Mouse (Mus musculus) forebrain, embryonic 16.5 days (tissue): ENCODE data around the gene Gm38392. TPM values are rescaled to one million over a fixed set of nuclear protein-coding genes. Genes with fewer than 3 reads are reported as not detected.
"Not testable (repeated sequence)": the region's sequence is repeated elsewhere in the genome, so short reads cannot be mapped to it uniquely, and the experiment has no call there.

Source experiments
- ATAC-seq: fragments of 200-750 bp; cut with Nextera tagmentation; 2 replicates; pipeline ENCODE4 v1.8.0; 2017; ENCODE audit warnings: mild to moderate bottlenecking, moderate library complexity
- H3K27ac ChIP-seq: fragments of 300-500 bp; sonication (generic); 2 replicates; pipeline ENCODE4 v1.5.1; 2014; ENCODE audit warnings: low read length, control low read depth
- H3K27me3 ChIP-seq: fragments of 300-500 bp; sonication (generic); replicated peaks from 2 replicates; pipeline ENCODE4 v1.6.1; 2014; ENCODE audit warnings: low read length; ENCODE audit not compliant: control insufficient read depth, insufficient read depth
- H3K36me3 ChIP-seq: fragments of 300-500 bp; sonication (generic); 2 replicates; pipeline ENCODE4 v1.6.1; 2014; ENCODE audit not compliant: control insufficient read depth, insufficient read depth
- H3K4me1 ChIP-seq: fragments of 300-500 bp; sonication (generic); replicated peaks from 2 replicates; pipeline ENCODE4 v1.6.1; 2014; ENCODE audit warnings: low read length; ENCODE audit not compliant: control insufficient read depth, insufficient read depth
- H3K4me2 ChIP-seq: fragments of 300-500 bp; sonication (generic); 2 replicates; pipeline ENCODE4 v1.6.1; 2014; ENCODE audit warnings: mild to moderate bottlenecking, low read length, control low read depth
- H3K4me3 ChIP-seq: fragments of 300-500 bp; sonication (generic); replicated peaks from 2 replicates; pipeline ENCODE4 v1.5.1; 2014; ENCODE audit warnings: mild to moderate bottlenecking, low read length, control low read depth
- H3K9ac ChIP-seq: fragments of 300-500 bp; sonication (generic); replicated peaks from 2 replicates; pipeline ENCODE4 v1.6.1; 2014; ENCODE audit warnings: low read depth, low read length, control low read depth
- H3K9me3 ChIP-seq: fragments of 300-500 bp; sonication (generic); 2 replicates; pipeline ENCODE4 v1.6.1; 2016; ENCODE audit warnings: low read length; ENCODE audit not compliant: control insufficient read depth
- WGBS: fragments of 180-500 bp; shearing (Covaris S2); extraction: QIAGEN DNeasy Blood & Tissue Kit; methylation state at CpG from one replicate; pipeline ENCODE4 v1.1.7; 2014; 5-methylcytosine and 5-hydroxymethylcytosine counted together
- polyA plus RNA-seq: library from polyadenylated mRNA; unstranded; fragments of >200 nt; fragmentation: Nextera tagmentation; extraction: Ambion mirVana; gene quantifications from 2 replicates; pipeline ENCODE4 v1.2.1, GENCODE M21; 2015

Gene Gm38392
- polyA plus RNA-seq, 1 experiment from 2014 or later, result 0.18 TPM

DNA sequence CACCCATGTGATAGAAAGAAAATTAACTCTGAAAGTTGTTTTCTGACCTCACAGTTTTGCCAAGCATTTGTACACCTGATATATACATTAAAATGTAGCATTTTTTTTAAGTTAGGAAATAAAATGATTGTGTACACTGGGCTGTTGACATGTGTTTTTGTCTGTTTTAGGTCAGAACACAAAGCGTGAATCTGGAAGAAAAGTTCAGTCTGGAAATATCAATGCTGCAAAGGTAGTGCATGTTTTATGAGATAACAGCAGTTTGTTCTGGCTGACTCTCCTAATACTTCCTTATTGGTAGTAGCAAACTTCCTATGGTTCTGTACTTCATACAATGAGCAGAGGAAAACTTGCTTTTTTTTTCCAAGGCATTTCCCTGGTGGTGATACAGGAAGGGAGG lies 12.2 kb upstream of the Gm38392 start:
- ATAC-seq, result no peak
- no peak overlapping the region for H3K4me2 ChIP-seq
- H3K4me1 ChIP-seq, result peaks cover 15% of the 10 kb centered on the region
- 93% methylated on average over 1 of the region's 1 CpGs for WGBS
- H3K27me3 ChIP-seq, result no peaks in the 10 kb centered on the region
- peaks cover 37% of the 10 kb centered on the region for H3K36me3 ChIP-seq
- no peak overlapping the region for H3K9ac ChIP-seq
- no peak overlapping the region for H3K27ac ChIP-seq
- no peak overlapping the region for H3K4me3 ChIP-seq
- no peaks in the 10 kb centered on the region for H3K9me3 ChIP-seq

- Histone ChIP-seq H3K4me1 (peaks cover 15% of the 10 kb centered on the region), H3K4me2 (peak overlapping the region; percentile 72), H3K36me3 (peaks cover 22% of the 10 kb centered on the region), H3K9me3 (no peaks in the 10 kb centered on the region), H3K27me3 (no peaks in the 10 kb centered on the region), H3K27ac (peak overlapping the region; percentile 89), H3K4me3 (peak overlapping the region; percentile 57), H3K9ac (peak overlapping the region; percentile 66)
- no peak for ATAC-seq
- WGBS, result 0% methylated on average over 30 of the region's 30 CpGs
Measured at GRCm38 (mm10) chr3:88297321-88297851, 10.4 kb upstream of the Gm38392 start.

GRCm38 (mm10) chr3:88296561-88297318 lies 9.7 kb upstream of the Gm38392 start, which contains the start of the genes Tsacc and Cct3:
TSS of gene Tsacc (minus strand) at chr3:88296999.
TSS of gene Cct3 (plus strand) at chr3:88297116.
- Histone ChIP-seq H3K27me3 (no peaks in the 10 kb centered on the region), H3K4me3 (peak within 1 kb of the TSS; percentile 57), H3K9ac (peak within 1 kb of the TSS; percentile 66), H3K4me2 (peak within 1 kb of the TSS; percentile 72), H3K4me1 (peaks cover 15% of the 10 kb centered on the region), H3K27ac (peak within 1 kb of the TSS; percentile 89), H3K36me3 (peaks cover 18% of the 10 kb centered on the region), H3K9me3 (no peaks in the 10 kb centered on the region)
- peak; percentile 99 for ATAC-seq
- WGBS, result under 1% methylated on average over 44 of the region's 44 CpGs

GRCm38 (mm10) chr3:88296110-88296560 lies 9.1 kb upstream of the Gm38392 start:
- ATAC-seq, result peak; percentile 21
- Histone ChIP-seq H3K9ac (peak overlapping the region; percentile 43), H3K27me3 (no peaks in the 10 kb centered on the region), H3K4me3 (peak overlapping the region; percentile 57), H3K9me3 (no peaks in the 10 kb centered on the region), H3K27ac (peak overlapping the region; percentile 87), H3K4me2 (peak overlapping the region; percentile 48), H3K36me3 (peaks cover 14% of the 10 kb centered on the region), H3K4me1 (peaks cover 15% of the 10 kb centered on the region)
- WGBS, result under 1% methylated on average over 12 of the region's 12 CpGs

GRCm38 (mm10) chr3:88295272-88295671 lies 8.3 kb upstream of the Gm38392 start:
- WGBS, result 69% methylated on average over 1 of the region's 1 CpGs
- not testable (repeated sequence) for H3K27me3 ChIP-seq, ATAC-seq, H3K9ac ChIP-seq, H3K4me2 ChIP-seq, H3K4me3 ChIP-seq, H3K36me3 ChIP-seq, H3K27ac ChIP-seq, H3K9me3 ChIP-seq
- peaks cover 15% of the 10 kb centered on the region for H3K4me1 ChIP-seq

DNA sequence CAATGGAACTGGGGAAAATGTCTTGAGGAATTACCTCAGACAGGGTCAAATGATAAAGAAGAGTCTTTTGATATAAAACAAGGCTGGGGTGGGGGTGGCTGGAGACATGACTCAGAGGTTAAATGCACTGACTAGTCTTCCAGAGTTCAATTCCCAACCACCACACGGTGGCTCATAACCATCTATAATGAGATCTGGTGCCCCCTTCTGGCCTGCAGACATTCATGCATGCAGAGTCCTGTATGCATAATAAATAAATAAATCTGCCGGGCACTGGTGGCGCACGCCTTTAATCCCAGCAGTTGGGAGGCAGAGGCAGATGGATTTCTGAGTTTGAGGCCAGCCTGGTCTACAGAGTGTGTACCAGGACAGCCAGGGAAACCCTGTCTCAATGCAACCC lies 5.0 kb upstream of the Gm38392 start:
- no peaks in the 10 kb centered on the region for H3K36me3 ChIP-seq
- H3K4me2 ChIP-seq, result no peak overlapping the region
- peaks cover 3% of the 10 kb centered on the region for H3K4me1 ChIP-seq
- no peak overlapping the region for H3K9ac ChIP-seq
- H3K9me3 ChIP-seq, result no peaks in the 10 kb centered on the region
- H3K4me3 ChIP-seq, result no peak overlapping the region
- no peak overlapping the region for H3K27ac ChIP-seq
- no peak for ATAC-seq
- WGBS, result 33% methylated on average over 4 of the region's 4 CpGs
- no peaks in the 10 kb centered on the region for H3K27me3 ChIP-seq

- not testable (repeated sequence) for ATAC-seq, H3K9ac ChIP-seq, H3K36me3 ChIP-seq, H3K4me3 ChIP-seq, H3K27ac ChIP-seq, H3K4me2 ChIP-seq, H3K4me1 ChIP-seq, H3K9me3 ChIP-seq, H3K27me3 ChIP-seq
- WGBS, result 61% methylated on average over 8 of the region's 10 CpGs
Measured at GRCm38 (mm10) chr3:88288133-88288713, 1.2 kb upstream of the Gm38392 start.

GRCm38 (mm10) chr3:88285565-88285895 lies 1.5 kb downstream of the Gm38392 start:
- ATAC-seq, H3K4me1 ChIP-seq, H3K36me3 ChIP-seq, H3K4me2 ChIP-seq, H3K9me3 ChIP-seq, H3K9ac ChIP-seq, H3K27ac ChIP-seq, H3K27me3 ChIP-seq, H3K4me3 ChIP-seq: not testable (repeated sequence)
- no CpG with 5 or more reads among the region's 2 CpGs for WGBS

DNA sequence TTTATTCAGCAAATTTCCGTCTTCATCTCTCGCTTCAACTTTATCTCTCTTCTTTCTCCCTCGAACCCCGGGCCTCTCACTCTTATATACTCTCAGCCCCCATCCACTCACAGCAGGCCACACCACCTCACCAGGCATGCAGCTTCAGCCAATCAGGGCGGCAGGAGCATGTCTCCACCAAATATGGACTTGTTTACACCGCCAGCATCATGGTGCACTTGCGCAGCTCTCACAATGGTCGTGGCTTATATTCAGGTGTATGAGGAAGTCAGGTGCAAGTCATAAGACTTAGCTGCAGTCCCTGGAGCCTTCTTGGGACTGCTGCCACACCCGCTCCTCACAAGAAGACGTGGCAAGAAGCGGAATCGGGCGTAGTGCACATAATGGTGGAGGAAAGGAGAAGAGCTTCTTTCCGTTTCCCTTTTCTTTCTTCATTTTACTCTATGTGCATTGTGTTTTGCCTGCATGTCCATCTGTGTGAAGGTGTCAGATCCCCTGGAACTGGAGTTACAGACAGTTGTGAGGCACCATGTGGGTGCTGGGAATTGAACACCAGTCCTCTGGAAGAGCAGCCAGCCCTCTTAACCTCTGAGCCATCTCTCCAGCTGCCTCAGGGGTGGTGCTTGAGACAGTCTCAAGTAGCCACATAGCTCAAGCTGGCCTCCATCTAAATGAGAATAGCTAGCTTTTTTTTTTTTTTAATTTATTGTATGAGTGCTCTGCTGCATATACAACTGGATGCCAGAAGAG lies 2.0 kb downstream of the Gm38392 start:
- WGBS, result 95% methylated on average over 14 of the region's 14 CpGs
- H3K36me3 ChIP-seq, H3K9ac ChIP-seq, H3K4me2 ChIP-seq, H3K4me1 ChIP-seq, H3K9me3 ChIP-seq, H3K27me3 ChIP-seq, ATAC-seq, H3K27ac ChIP-seq, H3K4me3 ChIP-seq: not testable (repeated sequence)
